Mouse (Mus musculus) thymus, postnatal 10 days (tissue): ENCODE results near the gene Kctd20.

Experiments
- DNase-seq, 2 experiments: peaks; one replicate each; pipeline ENCODE4 v3.0.0; 2021; ENCODE audit warnings: low spot score in 2 of 2

Gene Kctd20

DNA sequence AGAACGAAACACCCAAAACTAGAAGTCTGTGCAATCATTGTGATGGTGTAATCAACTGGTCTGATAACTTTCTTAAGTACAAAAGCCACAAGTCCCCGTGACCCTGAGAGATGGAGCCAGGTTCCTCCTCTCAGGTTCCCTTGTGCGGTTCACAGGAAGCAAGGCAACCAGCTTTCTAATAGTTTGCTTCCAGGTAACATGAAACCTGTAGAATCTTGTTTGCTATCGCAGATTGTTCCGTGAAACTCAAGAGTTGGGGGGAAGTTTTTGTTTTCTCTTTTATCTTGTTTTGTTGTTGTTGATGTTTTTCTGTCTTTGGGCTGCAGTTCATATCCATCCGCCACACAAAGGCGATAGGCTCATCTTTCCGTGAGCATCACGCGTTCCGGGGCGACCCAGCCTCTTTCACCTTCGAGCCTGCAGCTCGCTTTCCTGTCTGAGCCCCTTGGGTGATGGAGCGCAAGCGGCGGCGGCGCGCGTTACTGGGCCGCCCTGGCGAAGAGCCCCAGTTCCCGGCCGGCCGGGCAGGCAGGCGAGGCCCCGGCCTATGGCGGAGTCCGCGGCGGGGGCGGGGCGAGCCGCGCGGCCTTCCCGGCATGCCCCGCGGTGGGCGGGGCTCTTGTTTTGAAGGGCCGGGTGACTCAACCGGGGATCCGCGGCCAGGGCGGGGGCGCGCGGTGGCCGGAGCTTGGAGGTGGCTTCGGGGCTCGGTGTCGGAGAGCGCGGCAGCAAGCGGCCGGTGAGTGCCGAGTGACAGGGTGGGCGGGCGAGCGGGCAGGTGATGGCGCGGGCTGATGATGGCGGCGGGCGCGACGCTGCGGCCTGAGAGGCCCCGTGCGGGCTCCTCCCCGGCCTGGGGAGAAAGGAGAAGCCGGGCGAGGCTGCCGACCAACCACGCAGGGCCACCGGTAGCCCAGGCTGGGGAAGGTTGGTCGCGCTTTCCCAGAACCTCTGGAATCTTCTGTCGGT is at the start of gene Kctd20:
TSS of gene Kctd20 (plus strand) at position 120 of the 969 bp plus-strand sequence.
- peak; percentile 80 to 91 for DNase-seq

DNA sequence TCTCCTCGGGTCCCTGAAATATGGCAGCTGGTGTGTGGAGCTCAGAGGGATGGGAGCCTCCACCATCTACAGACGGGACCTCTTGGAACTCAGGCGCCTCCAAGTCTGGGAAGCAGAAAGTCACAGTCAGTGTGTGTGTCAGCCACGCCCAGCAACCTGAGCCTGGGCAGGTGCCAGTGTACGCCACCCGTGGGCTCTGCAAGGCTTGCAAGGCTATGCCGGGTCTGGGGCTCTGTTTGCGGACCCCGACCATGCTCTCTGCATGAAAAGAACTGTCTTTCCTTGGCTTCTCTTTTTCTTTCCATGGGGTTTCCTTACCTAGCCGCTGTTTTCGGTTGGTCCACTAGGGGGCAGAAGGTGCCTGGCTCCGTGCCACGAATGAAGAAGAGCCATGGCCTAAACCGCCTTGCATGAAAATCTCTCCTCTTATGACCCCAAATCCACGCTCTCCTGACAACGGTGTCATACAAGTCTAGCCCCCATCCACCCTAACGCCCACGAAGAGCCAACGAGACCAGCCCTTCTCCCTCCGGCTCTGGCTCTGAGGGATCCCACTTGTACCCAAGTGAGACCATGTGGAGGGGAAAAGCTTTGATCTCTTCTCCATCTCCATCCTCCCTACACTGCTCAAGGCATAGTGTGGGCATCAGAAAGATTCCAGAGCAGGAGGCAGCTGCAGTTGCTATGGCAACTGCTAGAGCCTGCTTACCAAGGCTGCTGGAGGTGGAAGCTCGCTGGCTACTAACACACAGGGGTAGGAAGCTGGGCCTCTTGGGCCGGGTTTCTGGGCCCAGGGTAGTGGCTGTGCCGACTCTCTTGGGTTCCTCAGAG is 47.0 kb upstream of the Kctd20 start:
- DNase-seq, result peak; percentile 30 to 70

DNA sequence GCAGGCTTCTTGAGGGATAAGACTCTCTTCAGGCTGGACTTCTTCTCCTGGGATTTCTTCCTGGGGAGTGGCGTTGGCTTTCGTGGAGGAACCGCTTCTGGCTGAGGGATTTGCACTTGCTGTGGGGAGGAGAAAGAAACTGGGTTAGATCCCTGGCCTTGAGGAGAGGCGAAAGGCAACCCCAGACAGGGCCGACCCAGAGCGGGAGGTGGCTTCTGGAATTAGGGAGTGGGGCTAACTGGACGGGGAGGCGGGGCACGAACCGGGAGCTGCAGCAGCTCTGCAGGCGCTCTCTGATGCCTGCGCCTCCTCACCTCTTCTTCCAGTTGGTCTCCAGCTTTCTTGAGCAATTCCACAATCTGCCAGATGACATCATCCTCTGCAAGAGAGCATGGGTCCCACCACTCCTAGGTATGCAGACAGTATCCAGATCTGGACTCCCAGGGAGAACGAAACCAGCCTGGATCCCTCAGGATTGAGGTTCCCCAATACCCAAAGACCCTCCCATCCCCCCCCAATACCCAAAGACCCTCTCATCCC is 46.3 kb upstream of the Kctd20 start:
- DNase-seq, result no peak

DNA sequence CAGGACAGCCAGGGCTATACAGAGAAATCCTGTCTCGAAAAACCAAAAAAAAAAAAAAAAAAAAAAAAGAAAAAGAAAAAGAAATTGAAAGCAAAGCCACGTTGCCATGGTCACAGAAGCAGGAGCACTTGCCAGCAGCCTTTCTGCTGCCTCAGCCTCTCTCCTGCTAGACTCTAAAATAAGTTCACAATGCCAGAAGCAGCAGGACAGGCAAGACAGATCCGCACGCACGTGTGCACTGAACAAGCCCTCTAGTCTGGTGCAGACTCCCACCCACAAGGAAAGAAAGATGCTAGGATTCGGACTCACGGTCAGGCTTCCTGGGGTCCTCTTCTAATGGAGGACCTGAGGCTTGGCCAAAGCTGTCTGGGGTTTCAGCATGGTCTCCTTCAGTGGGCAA is 43.8 kb upstream of the Kctd20 start:
- DNase-seq, result no peak

DNA sequence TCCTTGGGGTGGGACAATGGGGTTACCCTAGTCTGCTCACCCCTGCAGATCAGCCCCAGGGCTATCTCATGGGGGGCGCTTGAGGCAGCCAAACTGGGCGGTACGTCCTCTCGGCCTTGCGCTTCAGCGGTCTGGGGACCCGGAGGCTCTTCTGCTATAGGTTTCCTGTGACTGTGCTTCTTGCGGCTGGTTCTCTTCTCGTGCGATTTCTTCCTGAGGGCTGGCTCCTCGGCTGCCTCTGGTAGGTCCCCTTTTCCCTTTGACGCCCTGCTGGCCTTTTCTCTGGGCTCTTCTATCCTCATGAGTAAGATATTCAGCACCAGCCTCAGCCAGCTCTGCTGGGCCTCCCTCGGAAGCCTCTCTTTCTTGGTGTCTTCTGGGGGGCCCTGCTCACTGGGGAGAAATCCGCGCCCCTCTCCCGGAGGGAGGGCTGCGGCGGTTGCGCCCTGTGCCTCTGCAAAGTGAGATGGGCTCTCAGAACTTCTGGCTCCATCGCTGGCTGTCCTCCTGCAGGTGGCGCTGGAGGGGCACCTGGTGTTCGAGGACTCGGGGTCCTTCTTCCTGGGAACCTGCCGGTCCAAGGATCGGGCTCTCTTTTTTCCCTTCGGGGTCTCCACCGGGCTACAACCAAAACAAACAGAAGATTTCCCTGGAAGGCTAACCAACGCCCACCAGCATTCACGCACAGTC is 42.4 kb upstream of the Kctd20 start:
- DNase-seq, result peak; percentile 48 to 76

DNA sequence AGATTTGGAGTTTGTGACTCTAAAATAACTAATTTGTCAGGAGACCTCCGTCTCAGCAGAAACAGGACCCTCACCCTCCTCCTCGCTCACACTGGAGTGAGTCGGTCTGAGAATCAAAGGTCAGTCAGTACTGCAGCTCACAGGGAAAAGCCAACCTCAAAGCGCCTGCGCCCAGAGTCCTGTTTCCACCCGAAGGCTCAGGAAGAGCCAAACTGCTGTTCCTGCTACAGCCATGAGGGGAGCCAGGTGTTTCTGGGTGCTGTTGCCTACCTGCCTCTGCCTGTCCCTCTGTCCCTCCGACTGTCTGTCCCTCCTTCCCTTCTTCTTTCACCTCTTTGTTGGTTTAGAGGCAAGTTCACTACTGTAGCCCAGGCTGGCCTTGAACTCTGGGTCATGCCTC is 41.6 kb upstream of the Kctd20 start:
- DNase-seq, result no peak

DNA sequence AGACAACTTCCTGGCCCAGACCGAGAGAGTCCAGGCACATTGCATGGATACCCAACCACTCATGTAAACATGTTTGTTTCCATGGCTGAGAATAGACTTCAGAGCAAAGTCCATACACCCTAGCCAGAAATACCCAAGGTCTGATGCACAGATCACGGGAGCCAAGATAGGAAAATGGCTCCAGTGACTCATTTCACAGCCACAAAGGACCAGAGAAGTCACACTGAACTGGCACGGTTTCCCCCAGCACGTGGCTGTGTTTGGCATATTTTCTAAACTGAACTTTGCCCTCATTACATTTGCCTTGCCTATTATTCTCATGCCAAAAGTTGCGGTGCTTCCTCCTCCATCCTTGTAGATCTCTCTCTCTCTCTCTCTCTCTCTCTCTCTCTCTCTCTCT is 38.5 kb upstream of the Kctd20 start:
- DNase-seq, result no peak

DNA sequence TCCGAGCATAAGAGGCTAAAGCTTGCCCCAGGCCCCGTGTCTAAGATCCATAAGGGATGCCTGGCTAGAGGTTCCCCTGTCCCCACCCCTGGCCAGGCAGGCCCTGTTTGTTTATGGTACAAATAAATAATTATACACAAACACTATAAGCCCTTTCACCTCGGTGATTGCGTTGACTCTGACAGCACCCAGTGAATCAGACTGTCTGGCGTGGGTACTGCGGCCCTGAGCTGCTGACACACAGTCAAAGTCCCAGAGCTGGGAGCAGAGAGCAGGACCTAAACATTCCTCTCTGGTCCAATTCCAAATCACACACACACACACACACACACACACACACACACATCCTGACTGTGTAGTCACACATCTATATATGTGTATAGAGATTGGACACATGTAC is 37.8 kb upstream of the Kctd20 start:
- DNase-seq, result no peak

DNA sequence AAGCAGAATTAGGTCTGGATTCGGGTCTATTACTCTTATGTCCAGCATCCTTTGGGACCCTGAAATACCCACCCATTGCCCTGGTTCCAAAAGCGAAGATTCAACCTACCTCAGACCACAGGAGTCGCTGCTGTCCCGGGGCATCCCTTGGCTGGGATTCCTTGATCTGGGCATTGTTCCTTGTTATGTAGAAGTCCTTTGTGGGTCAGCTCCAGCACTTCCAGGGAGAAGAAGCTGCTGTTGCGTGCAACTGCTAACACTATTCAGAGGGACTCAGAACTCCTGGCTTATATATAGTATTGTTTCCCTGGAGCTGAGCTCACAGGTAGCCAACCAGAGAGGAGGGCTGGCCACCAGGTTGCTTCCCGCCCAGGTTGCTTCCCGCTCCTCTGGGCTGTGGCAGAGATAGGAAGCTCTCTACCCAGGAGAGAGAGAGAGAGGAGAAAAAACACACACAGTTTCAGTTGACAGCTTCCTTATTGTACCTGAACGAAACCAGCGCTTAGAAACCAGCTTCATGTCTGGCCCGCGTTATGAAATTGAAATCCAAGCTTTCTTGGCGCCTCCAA is 36.6 kb upstream of the Kctd20 start, which contains the start of gene 4930539E08Rik:
TSS of gene 4930539E08Rik (minus strand) at position 265 of the 569 bp plus-strand sequence.
- DNase-seq, result no peak

DNA sequence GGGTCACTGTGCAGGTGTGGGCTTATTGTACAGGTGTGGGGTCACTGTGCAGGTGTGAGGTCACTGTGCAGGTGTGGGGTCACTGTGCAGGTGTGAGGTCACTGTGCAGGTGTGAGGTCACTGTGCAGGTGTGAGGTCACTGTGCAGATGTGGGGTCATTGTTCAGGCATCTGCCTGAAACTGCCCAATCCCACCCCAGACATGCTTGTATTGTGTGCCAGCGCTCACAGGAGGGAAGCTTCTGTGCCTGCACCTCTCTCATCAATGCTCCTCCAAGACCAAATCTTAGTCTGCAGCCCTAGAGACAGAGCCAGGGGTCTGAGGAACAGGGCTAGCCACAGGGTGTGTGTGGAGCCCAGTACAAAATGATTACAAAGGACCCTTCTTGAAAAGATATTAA is 35.2 kb upstream of the Kctd20 start:
- no peak for DNase-seq

DNA sequence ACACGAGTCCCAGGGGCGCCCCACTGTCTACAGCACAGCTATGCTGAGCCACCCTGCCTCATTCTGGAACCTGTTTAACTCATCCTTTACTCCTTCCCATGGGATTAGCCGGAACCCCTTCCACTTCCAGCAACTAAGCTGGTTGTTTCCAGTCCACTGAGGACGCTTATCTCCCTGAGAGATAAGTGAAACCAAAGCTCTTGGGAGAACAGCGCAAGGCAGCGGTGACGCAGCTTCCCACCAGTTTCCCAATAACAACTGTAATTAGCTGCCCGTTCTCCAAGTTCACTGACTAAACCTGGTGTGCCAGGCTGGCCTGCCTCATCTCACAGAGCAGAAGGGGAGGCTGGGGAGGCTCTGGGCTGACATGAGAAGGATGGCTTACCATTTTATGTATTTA is 30.7 kb upstream of the Kctd20 start:
- no peak for DNase-seq

DNA sequence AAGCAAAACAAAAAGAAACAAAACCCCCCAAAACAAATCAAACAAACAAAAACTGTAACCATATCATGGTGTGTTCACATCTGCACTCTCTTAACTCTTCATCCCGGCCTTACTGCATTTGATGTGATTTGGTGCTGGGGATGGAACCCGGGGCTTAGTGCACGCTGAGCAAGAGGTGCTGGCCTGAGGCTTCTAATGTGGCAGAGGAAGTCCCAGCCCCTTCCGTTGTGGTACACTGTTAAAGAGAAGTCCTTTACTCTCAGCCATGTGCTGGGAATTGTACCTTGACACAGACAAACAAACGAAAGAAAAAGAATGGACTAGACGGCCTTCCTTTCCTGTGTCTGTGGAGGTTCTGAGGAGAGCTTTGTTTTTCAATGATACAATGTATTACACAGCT is 29.7 kb upstream of the Kctd20 start:
- no peak for DNase-seq

DNA sequence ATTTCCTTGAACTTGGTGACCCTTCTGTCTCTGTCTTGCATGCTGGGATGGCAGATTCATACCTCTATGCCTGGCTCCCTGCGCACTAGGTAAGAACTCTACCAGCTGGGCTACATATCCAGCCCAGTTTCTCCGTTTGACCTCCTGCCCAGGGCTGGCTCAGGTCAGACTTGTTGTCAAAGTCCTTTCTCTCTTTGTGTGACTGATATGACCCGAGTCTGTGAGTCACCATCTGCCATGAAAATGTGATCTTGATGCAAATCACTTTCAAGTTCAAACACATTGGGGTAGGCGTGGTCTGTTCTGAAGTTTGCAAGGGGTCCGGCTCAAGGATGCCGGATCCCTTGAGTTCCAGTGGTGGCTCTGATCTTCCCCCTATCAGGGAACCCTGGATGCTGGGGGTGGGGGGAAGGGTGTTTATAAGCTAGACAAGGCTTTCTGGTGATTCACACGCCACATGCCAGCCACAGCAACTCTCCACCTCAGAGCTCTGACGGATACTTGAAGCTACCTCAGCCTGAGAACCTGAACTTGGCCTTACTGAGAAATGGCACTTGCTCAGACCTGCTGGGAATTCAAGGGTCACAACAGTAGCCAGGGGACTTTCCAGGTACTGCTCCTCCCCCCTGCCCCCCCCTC is 26.7 kb upstream of the Kctd20 start:
- DNase-seq, result no peak

DNA sequence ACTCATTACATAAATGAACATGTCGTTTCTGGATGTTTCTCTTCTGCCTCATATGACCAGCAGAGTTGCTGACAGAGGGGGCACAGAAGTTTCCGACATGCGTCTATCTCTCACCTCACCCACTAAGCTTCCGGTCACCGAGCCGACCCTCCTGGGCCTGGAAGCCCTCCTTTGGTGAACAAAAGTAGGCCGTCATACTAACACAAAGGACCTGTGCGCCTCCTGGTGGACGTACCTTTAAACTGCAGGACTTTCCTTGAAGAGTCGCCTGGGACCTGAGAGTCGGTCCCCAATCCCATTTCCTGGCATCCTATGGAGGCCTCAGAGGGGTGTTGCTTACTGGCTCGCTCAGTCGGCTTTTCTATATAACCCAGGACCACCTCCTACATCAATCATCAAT is 25.4 kb upstream of the Kctd20 start:
- DNase-seq, result peak; percentile 65 to 79

DNA sequence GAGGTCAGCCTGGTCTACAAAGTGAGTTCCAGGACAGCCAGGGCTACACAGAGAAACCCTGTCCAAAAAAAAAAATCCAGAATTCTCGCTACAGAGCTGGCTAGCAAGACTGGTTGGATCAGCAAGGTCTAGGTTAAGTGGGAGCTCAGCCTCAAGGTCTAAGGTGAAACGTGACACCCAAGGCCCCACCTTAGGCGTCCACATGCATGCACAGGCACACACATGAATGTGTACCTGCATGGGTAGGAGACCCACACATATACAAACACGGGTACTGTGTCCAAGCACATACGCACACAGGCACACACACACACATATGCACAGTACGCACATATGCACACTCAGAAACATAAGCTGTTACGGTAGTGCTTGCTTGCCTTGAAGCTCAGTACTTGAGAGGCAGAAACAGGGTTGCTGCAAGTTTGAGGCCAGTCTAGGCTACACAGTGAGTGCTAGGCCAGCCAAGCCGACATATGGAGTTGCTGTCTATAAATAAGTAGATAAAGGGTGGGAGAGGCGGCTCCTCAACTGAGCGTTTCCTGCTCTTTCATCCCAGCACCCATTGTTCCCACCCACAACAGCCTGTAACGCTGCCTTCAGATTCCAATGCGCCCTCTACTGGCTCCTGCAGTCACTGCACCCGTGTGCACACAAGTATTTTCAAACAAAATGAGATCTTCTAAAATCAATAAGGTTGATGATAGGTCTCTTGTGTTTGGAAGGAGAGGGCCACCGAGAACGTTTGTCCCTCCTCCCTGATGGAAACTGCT is 24.7 kb upstream of the Kctd20 start:
- peak; percentile 32 to 63 for DNase-seq

DNA sequence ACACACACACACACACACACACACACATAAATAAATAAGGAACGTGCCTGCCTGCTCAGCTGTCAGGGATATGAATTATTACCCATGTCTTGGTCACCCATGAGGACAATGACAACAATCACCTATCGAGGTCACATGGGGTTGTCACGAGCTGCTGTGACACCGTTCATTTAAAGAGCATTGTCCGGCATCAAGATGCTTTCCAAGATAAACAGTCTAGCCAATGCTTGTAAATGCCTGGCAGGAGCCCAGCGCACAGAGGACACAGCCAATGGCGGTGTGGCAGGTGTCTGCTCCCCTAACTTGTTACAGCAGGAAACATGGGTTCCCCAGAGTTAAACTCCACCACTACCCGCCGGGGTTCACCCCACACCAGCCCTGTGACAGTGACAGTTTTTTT is 23.7 kb upstream of the Kctd20 start:
- no peak for DNase-seq

DNA sequence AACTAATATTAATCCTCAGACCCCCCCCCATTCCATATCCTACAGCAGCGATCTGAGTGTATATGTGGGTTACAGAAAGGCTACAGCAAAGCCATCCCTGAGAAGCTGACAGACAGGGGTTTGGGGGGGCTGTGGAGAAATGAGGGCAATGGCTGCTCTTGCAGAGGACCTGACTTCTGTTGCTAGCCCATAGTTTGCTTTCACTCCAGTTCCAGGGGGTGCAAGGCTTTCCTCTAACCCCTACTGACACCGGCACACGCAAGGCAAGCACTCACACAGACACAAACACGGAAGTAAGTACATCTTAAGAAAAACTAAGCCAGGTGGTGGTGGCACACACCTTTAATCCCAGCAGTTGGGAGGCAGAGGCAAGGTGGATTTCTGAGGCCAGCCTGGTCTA is 22.4 kb upstream of the Kctd20 start:
- no peak for DNase-seq

DNA sequence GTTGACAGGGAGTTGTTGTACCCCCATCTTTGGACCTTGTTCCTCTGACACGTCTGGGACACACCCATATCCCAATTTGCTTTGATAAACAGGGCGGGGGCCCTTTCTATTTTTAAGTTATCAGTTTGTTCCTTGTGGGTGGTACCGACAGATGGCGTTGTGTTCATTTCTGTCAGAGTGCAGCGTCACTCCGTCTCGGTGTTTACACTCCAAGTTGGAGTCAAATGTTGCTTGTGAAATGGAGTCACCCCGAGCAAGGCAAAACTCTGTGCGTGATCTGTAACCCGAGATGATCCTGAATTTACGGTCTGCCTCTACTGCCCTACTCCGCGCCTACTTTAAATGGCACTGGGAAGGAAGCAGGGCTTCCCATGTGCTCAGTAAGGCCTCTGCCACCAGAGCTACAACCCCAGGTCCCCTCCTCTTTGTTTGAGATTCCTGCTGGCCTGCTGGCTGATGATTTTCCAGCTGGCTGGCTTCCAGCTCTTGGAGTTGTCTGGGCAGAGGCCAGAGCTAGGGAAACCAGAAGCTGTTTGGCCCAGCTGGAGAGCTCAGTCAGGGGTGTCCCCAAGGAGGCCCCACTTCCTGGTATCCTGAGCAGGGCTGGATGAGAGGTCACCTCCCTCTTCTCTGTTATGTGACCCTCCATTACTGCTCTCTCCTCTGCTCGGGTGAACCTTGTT is 21.2 kb upstream of the Kctd20 start:
- DNase-seq, result no peak

DNA sequence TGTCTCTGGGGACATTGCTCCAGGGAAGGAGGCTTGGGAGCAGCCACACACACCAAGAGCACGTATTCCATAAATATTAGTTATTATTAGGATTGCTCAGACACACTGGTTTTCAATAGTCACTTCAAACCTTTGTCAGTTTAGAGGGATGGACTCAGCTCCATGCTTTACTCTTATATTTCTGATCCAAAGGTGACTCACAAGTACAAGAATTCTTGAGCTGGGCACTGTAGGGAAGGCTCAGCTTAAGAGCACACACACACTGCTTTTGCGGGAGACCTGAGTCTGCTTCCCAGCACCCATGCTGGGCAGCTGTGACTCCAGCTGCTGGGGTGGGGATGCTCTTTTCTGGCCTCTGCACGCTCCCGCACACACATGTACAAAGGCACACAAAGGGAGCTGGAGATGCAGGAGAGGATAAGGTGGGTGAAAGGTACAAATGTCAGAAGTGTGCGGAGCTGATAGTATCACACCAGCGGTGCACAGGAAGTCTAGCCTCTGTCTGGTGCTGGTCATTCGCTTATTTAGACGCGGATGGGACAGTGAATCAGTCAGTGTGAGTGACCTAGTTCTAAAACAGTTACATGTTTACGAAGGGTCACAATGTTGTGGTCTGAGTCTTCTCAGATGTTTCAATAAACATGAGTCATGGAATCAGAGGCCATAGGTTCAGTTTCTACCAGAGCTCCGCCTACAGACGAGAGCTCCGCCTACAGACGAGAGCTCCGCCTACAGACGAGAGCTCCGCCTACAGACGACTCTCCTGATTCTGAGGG is 20.1 kb upstream of the Kctd20 start:
- DNase-seq, result no peak
